Mouse (Mus musculus) mammary gland, adult 2 months (tissue): ENCODE results near the gene Maip1. TPM values are rescaled to one million over a fixed set of nuclear protein-coding genes. Genes with fewer than 3 reads are reported as not detected.

ENCODE experiments used
- polyA plus RNA-seq: library from polyadenylated mRNA; depleted of rRNA; stranded (reverse); fragments of >200 nt; gene quantifications from 2 replicates; pipeline ENCODE4 v1.2.3, GENCODE M21; 2012; ENCODE audit warnings: low replicate concordance; rRNA removed

Maip1 gene
- 6.4 and 9.0 TPM in 2 replicates for polyA plus RNA-seq

DNA sequence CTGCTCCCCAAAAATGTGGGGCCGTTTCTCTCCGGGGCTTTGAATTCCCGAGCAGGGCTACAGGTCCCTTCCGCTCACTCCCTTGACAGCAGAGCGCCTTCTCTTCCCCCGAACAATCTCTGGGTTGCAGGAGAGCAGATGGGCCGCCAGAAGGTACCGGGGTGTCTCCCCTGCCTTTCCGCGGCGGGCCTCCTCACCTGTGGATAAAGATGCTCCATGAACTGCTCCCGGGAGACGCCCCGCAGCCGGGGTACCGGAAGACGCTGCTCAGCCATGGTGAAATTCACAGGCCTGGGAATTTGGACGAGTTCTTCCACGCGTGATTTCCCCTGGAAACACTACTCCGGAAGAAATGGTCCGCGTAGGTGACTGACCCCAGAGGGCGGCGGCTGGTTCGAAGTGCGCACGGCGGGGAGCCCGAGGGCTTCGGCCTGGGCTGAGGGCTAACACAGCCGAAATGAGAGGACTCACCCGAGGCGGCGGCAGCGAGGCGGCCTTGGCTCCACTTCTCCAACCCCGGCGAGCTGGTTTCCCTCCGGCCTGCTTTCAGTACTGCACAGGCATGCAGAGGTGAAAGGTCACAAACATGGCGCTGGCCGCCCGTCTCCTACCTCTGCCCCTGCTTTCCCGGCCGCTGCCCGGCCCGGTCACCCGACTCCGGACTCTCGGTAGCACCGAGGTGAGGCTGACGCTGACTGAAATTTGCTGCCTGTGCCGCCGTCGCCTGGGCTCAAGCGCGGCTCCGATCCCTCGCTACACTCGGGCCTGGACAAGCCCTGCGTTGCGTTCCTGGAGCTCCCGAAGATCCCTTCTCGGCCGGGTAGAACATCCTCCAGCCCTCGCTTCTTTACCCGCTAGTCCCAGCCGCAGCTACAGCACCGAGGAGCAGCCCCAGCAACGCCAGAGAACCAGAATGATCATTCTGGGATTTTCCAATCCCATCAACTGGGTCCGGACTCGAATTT lies at the start of gene Maip1, which contains the start of gene Tyw5:
Maip1 (plus strand) TSS at position 142 of the 965 bp plus-strand sequence.
Tyw5 (minus strand) TSS at position 915 of the 965 bp plus-strand sequence.

DNA sequence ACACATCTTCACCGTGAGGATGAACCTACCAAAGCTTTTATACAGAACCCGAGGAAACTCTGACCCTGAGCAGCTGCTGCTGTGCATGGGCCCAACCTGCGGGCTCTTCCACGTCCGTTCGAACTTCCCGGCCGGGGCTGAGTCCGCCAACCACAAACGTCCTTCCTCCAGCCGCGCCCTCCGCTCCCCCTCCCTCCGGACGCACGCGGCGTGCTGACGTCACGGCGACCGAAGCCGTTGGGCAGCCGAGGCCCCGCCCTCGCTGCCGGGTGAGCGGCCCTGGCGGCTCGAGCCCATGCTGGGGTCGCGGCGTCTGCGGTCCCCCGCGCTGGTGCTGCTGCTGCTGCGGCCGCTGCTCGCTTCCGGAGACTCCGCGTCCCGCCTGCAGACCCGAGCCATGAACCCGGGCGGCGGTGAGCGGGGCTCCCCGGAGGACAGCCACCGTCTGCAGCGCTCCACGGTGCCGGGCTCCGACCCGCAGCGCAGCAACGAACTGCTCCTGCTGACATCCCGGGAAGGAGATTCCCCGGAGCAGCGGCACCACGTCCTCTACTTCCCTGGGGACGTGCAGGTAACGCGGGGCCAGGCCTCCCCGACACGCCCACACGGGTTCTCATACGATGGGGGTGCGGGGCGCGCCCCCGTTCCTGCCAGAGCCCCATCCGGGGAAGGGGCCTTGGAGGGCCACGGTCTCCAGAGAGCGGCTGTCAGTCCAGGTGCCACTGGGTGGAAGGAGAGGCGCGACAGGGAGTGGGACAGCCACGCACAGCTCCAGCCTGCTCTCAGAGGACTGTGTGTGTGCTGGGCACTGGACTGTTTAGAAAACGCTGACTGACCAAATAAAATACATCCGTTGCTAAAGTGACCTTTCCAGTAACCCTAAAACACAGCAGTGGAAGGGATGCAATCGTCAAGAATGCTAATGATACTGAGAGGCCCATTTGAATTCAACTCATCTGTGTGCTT lies 28.5 kb upstream of the Maip1 start, which contains the start of gene 1700066M21Rik:
1700066M21Rik (plus strand) TSS at position 245 of the 966 bp plus-strand sequence.

Other genes starting within 250 kb of the Maip1 start
- 2.9 and 37.6 TPM in 2 replicates for gene 1700066M21Rik, start 28.7 kb upstream of the Maip1 start, polyA plus RNA-seq
- 2.8 and 10.1 TPM in 2 replicates for gene Tyw5, start 773 bp downstream of the Maip1 start, polyA plus RNA-seq